Mouse (Mus musculus): ENCODE measurements at regions not wholly inside any gene's neighbourhood (a gene's known extent, or its start where the extent isn't known, plus 50 kb on each side); places are given as distances from the start of the nearest gene placed in this dataset.

- no peak overlapping the region for H3K27ac ChIP-seq (ENCODE audit: low read depth, low read length)
- peak; percentile 60; the same call in 1 of the 2 replicates for ATAC-seq
- H3K9me3 ChIP-seq (ENCODE audit: control insufficient read depth, low read length), result no peaks in the 10 kb centered on the region
- no peaks in the 10 kb centered on the region for H3K4me1 ChIP-seq (ENCODE audit: control insufficient read depth, insufficient read depth, low read depth, low read length)
- H3K27me3 ChIP-seq (replicated peaks; ENCODE audit: control insufficient read depth, insufficient read depth, low read length), result no peaks in the 10 kb centered on the region
- H3K36me3 ChIP-seq (ENCODE audit: control insufficient read depth, insufficient read depth, low read length), result no peaks in the 10 kb centered on the region
- no peak overlapping the region for H3K9ac ChIP-seq (ENCODE audit: low read depth, low read length)
- H3K4me2 ChIP-seq (ENCODE audit: low read length), result no peak overlapping the region
- WGBS, result 76% methylated on average over 7 of the region's 7 CpGs
- no peak overlapping the region for H3K4me3 ChIP-seq (ENCODE audit: low read length)
Observed at GRCm38 (mm10) chr15:62421073-62421851, 1423.7 kb downstream of the Gsdmc2 start.

GRCm38 (mm10) chr15:62416691-62417090, 1428.3 kb downstream of the Gsdmc2 start:
- no peaks in the 10 kb centered on the region for H3K36me3 ChIP-seq (ENCODE audit: control insufficient read depth, insufficient read depth, low read length)
- no peaks in the 10 kb centered on the region for H3K9me3 ChIP-seq (ENCODE audit: control insufficient read depth, low read length)
- no peak overlapping the region for H3K4me2 ChIP-seq (ENCODE audit: low read length)
- ATAC-seq, result no peak
- H3K27ac ChIP-seq (ENCODE audit: low read depth, low read length), result no peak overlapping the region
- no peaks in the 10 kb centered on the region for H3K4me1 ChIP-seq (ENCODE audit: control insufficient read depth, insufficient read depth, low read depth, low read length)
- H3K27me3 ChIP-seq (replicated peaks; ENCODE audit: control insufficient read depth, insufficient read depth, low read length), result no peaks in the 10 kb centered on the region
- H3K4me3 ChIP-seq (ENCODE audit: low read length), result no peak overlapping the region
- no peak overlapping the region for H3K9ac ChIP-seq (ENCODE audit: low read depth, low read length)

- no peak overlapping the region for H3K4me3 ChIP-seq (ENCODE audit: low read length)
- 97% methylated on average over 2 of the region's 2 CpGs for WGBS
- no peaks in the 10 kb centered on the region for H3K9me3 ChIP-seq (ENCODE audit: control insufficient read depth, low read length)
- no peak for ATAC-seq
- H3K4me2 ChIP-seq (ENCODE audit: low read length), result no peak overlapping the region
- H3K36me3 ChIP-seq (ENCODE audit: control insufficient read depth, insufficient read depth, low read length), result no peaks in the 10 kb centered on the region
- no peaks in the 10 kb centered on the region for H3K27me3 ChIP-seq (replicated peaks; ENCODE audit: control insufficient read depth, insufficient read depth, low read length)
- H3K4me1 ChIP-seq (ENCODE audit: control insufficient read depth, insufficient read depth, low read depth, low read length), result no peaks in the 10 kb centered on the region
- H3K9ac ChIP-seq (ENCODE audit: low read depth, low read length), result no peak overlapping the region
- no peak overlapping the region for H3K27ac ChIP-seq (ENCODE audit: low read depth, low read length)
Observed at GRCm38 (mm10) chr15:62413694-62414093, 1431.3 kb downstream of the Gsdmc2 start.

GRCm38 (mm10) chr15:62402142-62402541, 1442.8 kb downstream of the Gsdmc2 start:
- no peaks in the 10 kb centered on the region for H3K27me3 ChIP-seq (replicated peaks; ENCODE audit: control insufficient read depth, insufficient read depth, low read length)
- H3K4me3 ChIP-seq (ENCODE audit: low read length), result no peak overlapping the region
- H3K4me1 ChIP-seq (ENCODE audit: control insufficient read depth, insufficient read depth, low read depth, low read length), result no peaks in the 10 kb centered on the region
- no peak overlapping the region for H3K9ac ChIP-seq (ENCODE audit: low read depth, low read length)
- H3K9me3 ChIP-seq (ENCODE audit: control insufficient read depth, low read length), result no peaks in the 10 kb centered on the region
- 89% methylated on average over 5 of the region's 5 CpGs for WGBS
- H3K27ac ChIP-seq (ENCODE audit: low read depth, low read length), result no peak overlapping the region
- H3K36me3 ChIP-seq (ENCODE audit: control insufficient read depth, insufficient read depth, low read length), result no peaks in the 10 kb centered on the region
- no peak for ATAC-seq
- no peak overlapping the region for H3K4me2 ChIP-seq (ENCODE audit: low read length)

- H3K36me3 ChIP-seq (ENCODE audit: control insufficient read depth, insufficient read depth, low read length), result no peaks in the 10 kb centered on the region
- H3K27me3 ChIP-seq (replicated peaks; ENCODE audit: control insufficient read depth, insufficient read depth, low read length), result no peaks in the 10 kb centered on the region
- no peak overlapping the region for H3K27ac ChIP-seq (ENCODE audit: low read depth, low read length)
- no peak overlapping the region for H3K4me2 ChIP-seq (ENCODE audit: low read length)
- WGBS, result 79% methylated on average over 4 of the region's 4 CpGs
- H3K9me3 ChIP-seq (ENCODE audit: control insufficient read depth, low read length), result no peaks in the 10 kb centered on the region
- no peak overlapping the region for H3K9ac ChIP-seq (ENCODE audit: low read depth, low read length)
- no peak for ATAC-seq
- no peak overlapping the region for H3K4me3 ChIP-seq (ENCODE audit: low read length)
- H3K4me1 ChIP-seq (ENCODE audit: control insufficient read depth, insufficient read depth, low read depth, low read length), result no peaks in the 10 kb centered on the region
Observed at GRCm38 (mm10) chr15:62400984-62401609, 1443.9 kb downstream of the Gsdmc2 start.

- no peak overlapping the region for H3K4me2 ChIP-seq (ENCODE audit: low read length)
- no peaks in the 10 kb centered on the region for H3K27me3 ChIP-seq (replicated peaks; ENCODE audit: control insufficient read depth, insufficient read depth, low read length)
- no peaks in the 10 kb centered on the region for H3K9me3 ChIP-seq (ENCODE audit: control insufficient read depth, low read length)
- H3K4me1 ChIP-seq (ENCODE audit: control insufficient read depth, insufficient read depth, low read depth, low read length), result no peaks in the 10 kb centered on the region
- no peak for ATAC-seq
- no peak overlapping the region for H3K4me3 ChIP-seq (ENCODE audit: low read length)
- WGBS, result 86% methylated on average over 1 of the region's 1 CpGs
- H3K36me3 ChIP-seq (ENCODE audit: control insufficient read depth, insufficient read depth, low read length), result no peaks in the 10 kb centered on the region
- no peak overlapping the region for H3K9ac ChIP-seq (ENCODE audit: low read depth, low read length)
- H3K27ac ChIP-seq (ENCODE audit: low read depth, low read length), result no peak overlapping the region
Observed at GRCm38 (mm10) chr15:62399381-62399780, 1445.6 kb downstream of the Gsdmc2 start.

- Histone ChIP-seq H3K4me1 (ENCODE audit: control insufficient read depth, insufficient read depth, low read depth, low read length) (no peaks in the 10 kb centered on the region), H3K9ac (ENCODE audit: low read depth, low read length) (no peak overlapping the region), H3K4me3 (ENCODE audit: low read length) (no peak overlapping the region), H3K27ac (ENCODE audit: low read depth, low read length) (no peak overlapping the region), H3K36me3 (ENCODE audit: control insufficient read depth, insufficient read depth, low read length) (no peaks in the 10 kb centered on the region), H3K27me3 (replicated peaks; ENCODE audit: control insufficient read depth, insufficient read depth, low read length) (no peaks in the 10 kb centered on the region), H3K9me3 (ENCODE audit: control insufficient read depth, low read length) (no peaks in the 10 kb centered on the region), H3K4me2 (ENCODE audit: low read length) (no peak overlapping the region)
- no peak for ATAC-seq
- WGBS, result 85% methylated on average over 7 of the region's 7 CpGs
Observed at GRCm38 (mm10) chr15:62397009-62397408, 1448.0 kb downstream of the Gsdmc2 start.

GRCm38 (mm10) chr15:62395377-62395776, 1449.6 kb downstream of the Gsdmc2 start:
- Histone ChIP-seq H3K4me1 (ENCODE audit: control insufficient read depth, insufficient read depth, low read depth, low read length) (no peaks in the 10 kb centered on the region), H3K36me3 (ENCODE audit: control insufficient read depth, insufficient read depth, low read length) (no peaks in the 10 kb centered on the region), H3K9ac (ENCODE audit: low read depth, low read length) (no peak overlapping the region), H3K27ac (ENCODE audit: low read depth, low read length) (no peak overlapping the region), H3K27me3 (replicated peaks; ENCODE audit: control insufficient read depth, insufficient read depth, low read length) (no peaks in the 10 kb centered on the region), H3K4me2 (ENCODE audit: low read length) (no peak overlapping the region), H3K9me3 (ENCODE audit: control insufficient read depth, low read length) (no peaks in the 10 kb centered on the region), H3K4me3 (ENCODE audit: low read length) (no peak overlapping the region)
- no peak for ATAC-seq
- WGBS, result 95% methylated on average over 2 of the region's 2 CpGs

GRCm38 (mm10) chr15:62393416-62393815, 1451.6 kb downstream of the Gsdmc2 start:
- no peak overlapping the region for H3K4me2 ChIP-seq (ENCODE audit: low read length)
- H3K4me3 ChIP-seq (ENCODE audit: low read length), result no peak overlapping the region
- no peaks in the 10 kb centered on the region for H3K9me3 ChIP-seq (ENCODE audit: control insufficient read depth, low read length)
- no peak overlapping the region for H3K9ac ChIP-seq (ENCODE audit: low read depth, low read length)
- H3K27me3 ChIP-seq (replicated peaks; ENCODE audit: control insufficient read depth, insufficient read depth, low read length), result no peaks in the 10 kb centered on the region
- no peaks in the 10 kb centered on the region for H3K4me1 ChIP-seq (ENCODE audit: control insufficient read depth, insufficient read depth, low read depth, low read length)
- 86% methylated on average over 3 of the region's 3 CpGs for WGBS
- H3K36me3 ChIP-seq (ENCODE audit: control insufficient read depth, insufficient read depth, low read length), result no peaks in the 10 kb centered on the region
- ATAC-seq, result no peak
- no peak overlapping the region for H3K27ac ChIP-seq (ENCODE audit: low read depth, low read length)
